Mouse (Mus musculus) left cerebral cortex, postnatal 25 days (tissue): ENCODE results near the gene Gm20517. TPM values are rescaled to one million over a fixed set of nuclear protein-coding genes. Genes with fewer than 3 reads are reported as not detected.
"Not testable (repeated sequence)": the region's sequence is repeated elsewhere in the genome, so short reads cannot be mapped to it uniquely, and the experiment has no call there.

ENCODE experiments used
- DNase-seq, 2 experiments: peaks; one replicate each; pipeline ENCODE4 v3.0.0; 2022; ENCODE audit warnings: low spot score in 2 of 2, mixed read lengths in 1 of 2
- intact Hi-C: fragments of 180-260 bp; cut with DNase I; formaldehyde crosslinking; loops from one replicate; pipeline ENCODE4 v1.15.1; 2025
- total RNA-seq, 2 experiments: library from RNA; stranded (reverse); gene quantifications; 2 replicates each; pipeline ENCODE4 v1.2.3; 2021

The Gm20517 gene
- total RNA-seq, 2 experiments from 2014 or later = 3.5 to 7.2 TPM

GRCm38 (mm10) chr17:47618556-47619311 lies 7.3 kb downstream of the Gm20517 start:
- intact Hi-C loops = no loop called here
- no peak for DNase-seq

DNA sequence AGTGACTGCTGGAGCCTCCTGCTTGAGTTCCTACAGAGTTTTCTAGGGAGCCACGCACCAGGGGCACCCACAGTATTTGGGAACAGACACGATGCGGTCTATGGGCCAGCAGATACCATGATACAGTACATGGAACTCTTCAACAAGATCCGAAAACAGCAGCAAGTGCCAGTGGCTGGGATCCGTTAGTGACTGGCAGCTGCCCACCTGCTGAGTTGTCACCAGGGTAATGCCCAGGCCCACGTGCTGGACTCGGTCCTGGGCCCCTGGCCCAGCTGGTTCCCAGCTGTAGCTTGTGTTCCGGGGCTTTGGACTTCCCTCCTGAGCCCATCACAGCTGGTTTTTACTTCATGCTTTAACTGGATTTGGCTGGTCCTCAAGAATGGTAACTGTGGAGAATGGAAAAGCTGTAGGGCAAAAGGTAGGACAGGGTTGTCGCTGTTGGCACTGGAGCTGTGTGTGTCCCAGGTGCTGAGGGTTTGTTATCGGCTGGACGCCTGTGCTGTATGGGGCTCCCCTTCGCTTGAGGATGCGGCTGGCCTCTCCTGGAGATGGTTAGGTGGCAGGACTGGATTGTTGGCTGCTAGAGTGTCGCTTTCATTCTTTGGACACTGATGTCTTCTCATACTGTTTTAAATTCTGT lies 11.6 kb downstream of the Gm20517 start:
- DNase-seq = no peak
- intact Hi-C loops = no loop called here

DNA sequence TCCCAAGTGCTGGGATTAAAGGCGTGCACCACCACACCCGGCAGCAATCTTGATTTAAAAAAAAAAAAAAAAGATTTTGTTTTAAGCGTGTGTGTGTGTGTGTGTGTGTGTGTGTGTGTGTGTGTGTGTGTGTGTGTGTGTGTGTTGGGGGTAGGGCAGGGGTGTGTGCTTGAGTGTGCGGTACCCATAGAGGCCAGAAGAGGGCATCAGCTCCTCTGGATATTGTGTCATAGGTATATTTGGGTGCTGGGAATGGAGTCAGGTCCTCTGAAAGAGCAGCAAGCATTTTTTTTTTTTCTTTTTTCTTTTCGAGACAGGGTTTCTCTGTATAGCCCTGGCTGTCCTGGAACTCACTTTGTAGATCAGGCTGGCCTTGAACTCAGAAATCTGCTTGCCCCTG lies 13.2 kb downstream of the Gm20517 start:
- DNase-seq, intact Hi-C loops: not testable (repeated sequence)

GRCm38 (mm10) chr17:47625088-47625487 lies 13.7 kb downstream of the Gm20517 start:
- no peak for DNase-seq
- intact Hi-C loops = no loop called here

DNA sequence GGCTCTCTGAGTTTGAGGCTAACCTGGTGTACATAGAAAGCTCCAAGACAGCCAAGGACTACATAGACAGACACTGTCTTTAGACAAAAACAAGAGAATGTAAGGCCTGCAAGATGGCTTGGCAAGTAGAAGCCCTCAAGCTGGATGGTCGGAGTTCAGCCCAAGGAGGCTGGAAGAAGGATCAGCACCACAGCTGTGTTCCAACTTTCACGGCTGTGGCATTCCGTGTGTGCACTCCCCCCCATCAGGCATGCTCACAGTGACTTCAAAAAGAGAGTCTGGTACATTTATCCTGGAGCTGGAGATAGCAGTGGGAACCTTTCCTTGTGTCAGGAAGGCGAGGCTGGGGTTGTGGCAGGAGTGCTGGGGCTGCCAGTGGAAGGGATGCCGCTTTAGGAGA lies 14.6 kb downstream of the Gm20517 start:
- intact Hi-C loops = no loop called here
- DNase-seq = no peak

DNA sequence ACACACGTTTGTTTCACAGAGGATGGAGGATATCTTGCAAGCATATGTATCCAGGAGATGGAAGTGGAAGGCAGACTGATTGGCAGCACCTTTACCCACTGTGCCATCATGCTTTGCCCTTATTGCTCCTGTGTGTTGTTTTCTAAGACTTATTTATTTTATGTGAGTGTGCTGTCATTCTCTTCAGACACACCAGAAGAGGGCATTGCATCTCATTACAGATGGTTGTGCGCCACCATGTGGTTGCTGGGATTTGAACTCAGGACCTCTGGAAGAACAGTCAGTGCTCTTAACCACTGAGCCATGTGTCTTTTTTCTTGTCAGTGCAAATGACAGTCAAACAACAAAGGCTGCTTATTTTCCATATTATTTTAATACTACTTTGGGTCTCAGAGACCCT lies 16.4 kb downstream of the Gm20517 start:
- DNase-seq = no peak
- intact Hi-C loops = no loop called here

GRCm38 (mm10) chr17:47628851-47629676 lies 17.7 kb downstream of the Gm20517 start:
- DNase-seq = peak; percentile 95 to 96
- intact Hi-C loops = loop anchor here (1.0 kb wide), 1 partner anchor 59 kb away; the partner anchor contains the start of gene Tomm6

DNA sequence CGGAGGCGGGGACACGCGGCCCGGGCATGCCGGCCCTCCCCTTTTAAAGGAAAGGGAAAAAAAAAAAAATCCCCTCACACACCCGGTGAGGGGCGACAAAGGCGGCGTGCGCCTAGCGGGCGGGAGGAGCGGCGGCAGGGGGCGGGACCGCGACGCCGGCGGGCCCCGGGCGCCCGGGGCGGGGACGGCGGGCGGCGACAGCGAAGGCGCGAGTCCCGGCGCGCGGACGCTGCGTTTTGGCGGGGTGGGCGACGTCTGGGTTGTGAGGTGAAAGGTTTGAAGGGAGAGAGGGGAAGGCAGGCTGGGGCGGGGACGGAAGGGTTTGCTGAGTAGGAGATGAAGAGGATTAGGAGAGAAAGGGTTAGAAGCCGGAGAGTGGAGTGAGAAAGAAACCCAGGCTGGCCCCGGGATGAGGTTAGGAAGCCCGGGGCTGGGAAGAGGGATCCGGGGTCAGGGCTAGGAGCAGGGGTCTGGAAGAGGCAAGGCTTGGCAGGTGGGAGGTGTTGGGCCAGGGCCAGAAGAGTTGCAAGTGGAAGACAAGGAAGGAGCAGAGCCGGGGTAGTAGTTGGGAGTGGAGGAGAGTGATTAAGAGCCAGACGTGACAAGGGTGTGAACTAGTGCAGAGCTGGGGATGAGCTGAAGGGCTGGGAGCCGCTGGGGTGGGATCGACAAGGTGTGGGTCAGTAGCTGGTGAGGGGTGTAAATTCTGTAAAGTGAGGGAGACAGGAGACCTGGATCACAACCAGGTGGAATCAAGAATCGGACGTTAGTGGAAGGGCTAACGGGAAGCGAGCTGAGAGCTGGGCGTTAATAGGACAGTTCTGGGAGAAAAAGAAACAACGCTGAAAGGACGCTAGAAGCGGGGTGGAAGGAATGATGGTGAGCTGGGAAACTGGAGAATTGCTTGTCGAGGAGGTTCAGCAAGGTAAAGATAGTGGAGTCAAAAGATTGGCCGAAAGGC lies 18.6 kb downstream of the Gm20517 start:
- peak in 1 of 2 experiments; percentile 36 for DNase-seq

GRCm38 (mm10) chr17:47630678-47631065 lies 19.3 kb downstream of the Gm20517 start, which contains the start of gene Usp49:
Usp49 (plus strand) TSS chr17:47630690.
- no peak for DNase-seq
- intact Hi-C loops = no loop called here

More for the DNA sequence above, 18.6 kb downstream of the Gm20517 start:
- intact Hi-C loops = loop anchor here (1.0 kb wide), 1 partner anchor 58 kb away; the partner anchor contains the start of gene Tomm6

DNA sequence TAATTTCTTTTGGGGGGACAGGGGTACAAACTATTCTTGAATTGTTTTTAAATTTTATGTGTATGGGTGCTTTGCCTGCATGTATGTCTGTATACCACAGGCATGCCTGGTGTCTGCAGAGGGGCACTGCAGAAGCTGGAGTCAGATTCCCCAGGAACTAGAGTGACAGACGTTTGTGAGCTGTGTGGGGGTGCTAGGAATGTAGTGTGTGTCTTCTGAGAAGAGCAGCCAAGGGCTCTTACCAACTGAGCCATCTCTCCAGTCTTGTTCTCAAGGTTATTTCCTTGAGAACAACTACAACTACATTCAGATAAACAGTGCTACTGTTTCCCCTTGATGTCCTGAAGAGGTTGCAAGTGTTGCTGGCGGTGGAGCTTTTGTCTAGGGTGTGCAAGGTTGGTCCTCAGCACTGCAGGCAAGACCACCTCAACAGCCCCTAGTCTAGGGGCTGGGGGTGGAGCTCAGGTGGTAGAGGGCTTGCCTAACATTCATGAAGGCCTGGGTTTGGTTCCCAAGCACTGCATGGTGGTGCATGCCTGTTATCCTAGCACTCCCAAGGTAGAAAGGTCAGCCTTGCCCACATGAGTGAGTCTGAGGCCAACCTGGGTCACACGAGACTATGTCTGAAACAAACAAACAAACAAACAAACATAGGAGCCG lies 20.9 kb downstream of the Gm20517 start:
- intact Hi-C loops = no loop called here
- no peak for DNase-seq

- intact Hi-C loops = no loop called here
- DNase-seq = no peak
Measured at GRCm38 (mm10) chr17:47633999-47634770, 22.8 kb downstream of the Gm20517 start.

DNA sequence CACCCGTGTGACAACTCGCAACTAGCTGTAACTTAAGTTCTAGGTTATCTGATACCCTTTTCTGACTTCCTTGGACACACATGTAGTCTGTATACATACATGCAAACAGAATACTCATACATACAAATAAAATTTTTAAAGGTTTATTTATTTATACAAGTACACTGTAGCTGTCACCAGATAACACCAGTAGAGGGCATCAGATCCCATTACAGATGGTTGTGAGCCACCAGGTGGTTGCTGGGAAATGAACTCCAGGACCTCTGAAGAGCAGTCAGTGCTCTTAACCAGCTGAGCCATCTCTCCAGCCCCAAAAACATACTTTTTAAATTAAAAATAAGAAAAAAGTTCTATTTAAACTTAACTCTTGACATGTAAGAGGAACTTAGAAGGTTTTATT lies 31.6 kb downstream of the Gm20517 start:
- intact Hi-C loops = no loop called here
- no peak for DNase-seq

GRCm38 (mm10) chr17:47646683-47647082 lies 35.3 kb downstream of the Gm20517 start:
- peak; percentile 27 to 58 for DNase-seq

DNA sequence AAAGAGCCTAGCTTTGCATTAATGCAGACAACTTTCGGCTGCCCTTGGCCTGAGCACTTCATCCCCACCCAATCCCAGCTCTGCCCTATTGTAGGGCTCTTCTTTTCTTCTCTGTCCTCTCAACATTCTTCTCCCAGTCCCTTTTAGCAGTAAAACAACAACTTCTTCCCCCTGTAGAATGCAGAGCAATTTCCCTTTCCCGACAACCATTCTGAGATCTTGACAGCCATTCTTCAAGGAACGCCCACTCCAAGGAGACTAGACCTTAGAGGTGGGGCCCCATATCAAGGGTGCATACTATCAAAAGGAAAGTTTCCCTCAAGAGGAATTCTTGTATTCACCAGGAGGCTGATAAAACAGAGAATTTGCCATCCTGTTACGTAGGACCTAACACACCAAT lies 37.6 kb downstream of the Gm20517 start:
- intact Hi-C loops = no loop called here
- no peak for DNase-seq

More at GRCm38 (mm10) chr17:47646683-47647082, 35.3 kb downstream of the Gm20517 start:
- intact Hi-C loops = loop anchor here (1.0 kb wide), 1 partner anchor 30 kb away; no protein-coding TSS in a partner anchor

- no peak for DNase-seq
- intact Hi-C loops = no loop called here
Measured at GRCm38 (mm10) chr17:47651953-47652352, 40.6 kb downstream of the Gm20517 start.

DNA sequence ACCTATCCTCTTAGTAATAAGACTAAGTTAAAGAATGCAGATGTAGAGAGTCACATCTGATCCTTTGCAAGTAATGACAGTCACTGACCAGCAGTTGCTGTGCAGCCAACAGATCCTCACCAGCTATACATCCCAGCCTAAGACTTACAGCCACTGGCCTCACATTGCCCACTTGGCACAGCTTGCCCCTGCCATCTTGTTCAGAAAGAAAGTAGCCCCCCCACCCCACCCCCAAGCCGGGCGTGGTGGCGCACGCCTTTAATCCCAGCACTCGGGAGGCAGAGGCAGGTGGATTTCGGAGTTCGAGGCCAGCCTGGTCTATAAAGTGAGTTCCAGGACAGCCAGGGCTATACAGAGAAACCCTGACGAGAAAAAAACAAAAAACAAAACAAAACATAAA lies 43.0 kb downstream of the Gm20517 start:
- DNase-seq, intact Hi-C loops: not testable (repeated sequence)

GRCm38 (mm10) chr17:47655697-47656096 lies 44.3 kb downstream of the Gm20517 start:
- no peak for DNase-seq
- intact Hi-C loops = no loop called here

DNA sequence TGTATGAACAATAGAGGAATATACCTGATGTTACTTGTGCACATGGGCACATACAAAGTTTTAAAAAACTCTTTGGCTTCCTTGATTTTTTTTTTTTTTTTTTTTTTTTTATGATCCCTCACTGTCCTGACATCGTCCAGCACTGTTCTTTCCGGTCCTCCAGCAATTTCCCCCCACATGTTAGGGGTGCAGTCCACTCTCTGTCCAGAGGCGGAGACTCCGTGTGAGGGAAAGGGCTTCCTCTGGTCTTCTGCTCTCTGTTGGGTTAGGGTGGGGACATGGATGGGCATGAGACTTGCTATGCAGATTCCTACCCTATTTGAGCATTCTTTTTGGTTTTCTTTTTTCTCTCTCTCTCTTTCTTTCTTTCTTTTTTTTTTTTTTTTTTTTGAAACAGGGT lies 46.5 kb downstream of the Gm20517 start:
- intact Hi-C loops = no loop called here
- DNase-seq = no peak
